Mouse (Mus musculus): ENCODE measurements around the gene Acsl5.

DNA sequence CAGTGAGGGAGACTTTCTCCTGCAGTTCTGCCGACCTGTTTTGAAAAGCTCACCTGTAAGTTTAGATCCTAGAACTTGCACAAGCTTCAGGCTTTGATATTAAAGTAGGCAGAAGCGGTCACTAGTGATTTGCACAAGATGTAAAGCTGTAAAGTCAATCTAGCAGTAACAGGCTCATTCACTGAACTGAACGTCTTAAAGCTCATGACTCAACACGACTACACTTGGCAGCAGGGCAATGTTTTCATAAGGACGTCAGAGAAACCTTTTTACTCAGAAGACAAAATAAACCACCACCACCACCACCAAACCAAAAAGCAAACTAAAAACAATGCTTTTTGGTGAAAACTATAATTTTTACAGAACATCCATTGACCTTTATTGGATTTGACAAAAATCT lies 46.2 kb downstream of the Acsl5 start:
- TF ChIP-seq ZC3H11A (IDR thresholded peaks at IDR 0.05; ENCODE audit: borderline replicate concordance, low read depth, low read length) (no peak), ZNF384 (IDR thresholded peaks at IDR 0.05; ENCODE audit: low read depth, low read length) (no peak)
